Mouse (Mus musculus) frontal cortex, postnatal 36 days (tissue): Measurements from ENCODE around the gene Il13.

Source experiments
- DNase-seq, 2 experiments: peaks; one replicate each; pipeline ENCODE4 v3.0.0; 2022; ENCODE audit warnings: low spot score in 2 of 2

Gene Il13

GRCm38 (mm10) chr11:53632122-53632733 is 2.3 kb downstream of the Il13 start:
- peak in 1 of 2 experiments; percentile 14 for DNase-seq

- DNase-seq, result peak; percentile 69 to 86
These were observed 6.6 kb downstream of the Il13 start for GRCm38 (mm10) chr11:53627859-53628258.

GRCm38 (mm10) chr11:53626802-53627373 is 7.6 kb downstream of the Il13 start:
- no peak for DNase-seq

GRCm38 (mm10) chr11:53624124-53624523 is 10.4 kb downstream of the Il13 start:
- DNase-seq, result no peak

DNA sequence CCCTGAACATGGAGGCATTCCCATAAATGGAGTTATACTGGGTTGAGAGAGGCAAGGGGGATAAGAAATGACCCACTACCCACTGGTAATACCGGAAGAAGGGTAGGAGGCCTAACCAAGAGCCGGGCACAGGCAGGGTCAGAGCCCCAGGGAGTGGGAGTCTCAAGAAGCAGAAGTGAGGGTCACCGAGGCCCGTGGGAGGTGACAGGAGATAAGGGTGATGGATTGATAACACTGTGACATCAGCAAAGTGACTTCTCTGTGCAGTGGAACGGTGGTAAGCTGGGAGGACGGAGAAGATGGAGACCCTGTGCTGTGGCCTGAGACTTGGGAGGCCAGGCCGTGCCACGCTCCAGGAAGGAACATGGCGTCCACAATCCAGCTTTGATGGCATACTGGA is 10.9 kb downstream of the Il13 start:
- DNase-seq, result no peak

DNA sequence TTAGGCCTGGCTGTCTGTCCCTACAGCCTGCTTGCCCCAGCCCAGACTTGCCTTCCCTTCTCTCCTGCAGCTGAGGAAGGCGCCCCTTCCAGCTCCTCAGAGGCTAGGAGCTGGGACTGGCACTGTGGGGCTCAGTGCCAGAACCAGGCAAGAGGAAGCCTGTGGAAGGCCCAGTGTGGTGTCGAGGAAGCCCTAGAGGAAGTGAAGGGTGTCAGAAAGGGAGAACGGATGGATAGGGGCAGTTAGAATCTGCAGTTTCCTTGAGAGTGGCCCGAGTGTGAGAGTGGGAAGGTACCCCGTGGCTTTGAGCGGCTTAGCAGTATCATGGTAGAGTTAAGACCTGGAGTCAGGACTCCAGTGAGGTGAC is 12.1 kb downstream of the Il13 start:
- no peak for DNase-seq

DNA sequence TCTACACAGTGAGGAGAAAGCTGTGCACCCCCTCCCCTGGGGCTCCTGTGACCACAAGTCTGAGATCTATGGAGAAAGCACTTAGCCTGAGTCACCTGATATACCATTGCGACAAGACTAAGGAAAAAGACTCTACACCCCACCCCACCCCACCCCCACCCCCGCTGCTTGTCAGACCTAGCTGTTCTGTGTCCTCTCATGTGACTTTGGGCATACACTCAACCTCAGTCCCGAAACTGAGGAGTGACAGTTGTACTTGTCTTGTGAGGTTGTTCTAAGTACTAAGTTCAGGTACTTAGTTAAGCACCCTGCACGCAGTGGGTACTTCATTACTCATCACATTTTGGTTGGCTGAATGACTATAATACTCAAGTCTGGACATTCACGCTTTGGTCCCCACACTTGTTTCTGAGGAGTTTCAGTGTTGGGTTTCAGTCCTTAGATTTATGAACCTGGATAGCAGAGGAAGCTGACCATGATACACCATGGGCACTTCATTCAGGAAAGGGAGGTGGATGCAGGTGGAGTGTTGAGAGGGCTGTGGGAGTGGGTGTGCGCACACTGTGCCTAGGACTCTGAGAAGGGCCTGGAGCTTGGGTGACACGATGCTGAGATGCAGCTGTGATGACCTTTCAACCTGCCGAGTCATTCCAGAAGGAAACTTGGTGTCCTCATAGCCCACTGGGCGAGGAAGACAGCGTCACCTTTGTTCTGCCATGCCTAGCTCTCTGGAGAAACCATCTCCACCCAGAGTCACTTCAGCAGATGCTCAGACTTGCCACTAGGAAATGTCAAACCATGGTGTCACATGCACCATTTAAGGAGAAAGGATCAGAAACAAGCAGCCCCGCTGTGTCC is 12.7 kb downstream of the Il13 start:
- DNase-seq, result no peak

GRCm38 (mm10) chr11:53620094-53620493 is 14.4 kb downstream of the Il13 start:
- DNase-seq, result no peak

DNA sequence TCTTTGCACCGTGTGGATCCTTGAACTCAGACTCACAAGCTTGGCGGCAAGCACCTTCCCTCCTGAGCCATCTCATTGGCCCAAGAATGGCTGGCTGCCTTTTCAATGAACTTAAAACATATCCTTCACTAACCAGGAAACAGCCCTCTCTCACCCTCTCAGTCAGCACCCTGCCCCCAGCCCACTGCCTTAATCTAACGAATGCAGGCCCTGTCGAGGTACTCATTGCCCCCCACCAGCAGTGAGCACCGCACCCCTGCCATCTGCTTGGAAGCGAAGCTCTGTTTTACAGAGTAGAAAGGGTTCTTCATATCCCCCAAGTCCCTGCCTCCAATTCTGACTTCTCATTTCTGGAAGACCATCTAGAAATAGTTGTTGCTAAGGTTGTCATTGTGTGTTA is 15.1 kb downstream of the Il13 start:
- no peak for DNase-seq

DNA sequence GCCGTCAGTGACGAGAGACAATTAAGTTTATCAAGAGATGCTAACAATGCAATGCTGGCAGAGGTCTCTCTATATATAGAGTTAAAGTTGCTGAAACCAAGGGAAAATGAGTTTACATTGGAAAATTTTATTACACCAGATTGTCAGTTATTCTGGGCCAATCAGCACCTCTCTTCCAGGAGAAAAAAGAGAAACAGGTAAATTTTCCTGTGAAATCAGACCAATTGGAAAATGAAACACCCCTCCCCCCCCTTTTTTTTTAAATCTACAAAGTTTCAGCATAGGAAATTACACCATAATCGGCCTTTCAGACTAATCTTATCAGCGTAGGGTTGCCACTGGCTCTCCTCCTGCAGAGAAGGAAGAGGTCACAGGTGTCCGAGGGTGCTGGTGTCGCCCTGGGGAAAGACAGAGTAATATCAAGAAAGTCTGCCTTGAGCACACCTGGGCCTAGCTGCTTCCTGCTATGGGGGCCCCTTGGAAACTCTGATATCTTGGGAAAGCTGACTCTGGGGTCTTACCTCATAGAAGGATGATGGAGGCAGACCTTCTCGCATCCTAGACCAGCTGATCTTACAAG is 15.8 kb downstream of the Il13 start, which contains the start of gene Il4:
TSS of gene Il4 (minus strand) at position 51 of the 580 bp plus-strand sequence.
- DNase-seq, result no peak

- DNase-seq, result no peak
These were observed 16.9 kb downstream of the Il13 start for GRCm38 (mm10) chr11:53617562-53618109.

DNA sequence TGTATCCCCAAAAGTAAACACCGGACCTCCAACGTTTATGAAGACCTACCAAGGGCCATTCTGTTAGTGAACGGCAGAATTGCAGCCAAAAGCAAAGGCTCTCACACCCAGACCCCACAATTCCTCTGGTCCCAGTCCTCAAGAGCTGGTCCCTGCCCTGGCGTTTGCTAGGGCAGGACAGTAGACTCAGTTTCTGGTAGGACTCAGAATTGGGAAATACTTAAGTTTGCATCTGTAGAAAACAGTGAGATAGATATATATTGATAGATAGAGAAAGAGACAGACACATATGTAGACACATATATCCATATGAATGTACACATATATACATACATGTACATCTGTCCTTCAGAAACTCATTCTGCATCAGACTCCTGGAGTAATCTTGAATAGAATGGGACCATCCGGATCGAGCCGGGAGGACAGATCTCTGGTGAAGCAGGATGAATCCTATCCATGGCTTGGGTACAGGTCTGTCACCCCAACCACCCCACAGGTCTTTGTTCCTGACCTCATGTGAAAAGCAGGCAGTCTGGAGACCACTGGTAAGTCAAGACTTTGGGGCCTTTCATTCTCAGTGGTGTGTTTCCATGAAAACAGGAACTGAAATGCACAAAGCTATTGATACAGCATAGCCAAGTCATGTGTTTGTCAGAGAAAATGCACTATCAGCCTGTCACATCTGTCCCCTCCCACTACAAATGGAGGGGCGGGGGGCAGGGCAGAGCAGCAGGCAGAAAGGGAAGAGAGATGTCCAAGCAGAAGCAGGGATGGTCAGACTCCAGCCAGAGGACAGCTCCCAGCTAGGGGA is 17.5 kb downstream of the Il13 start:
- no peak for DNase-seq

DNA sequence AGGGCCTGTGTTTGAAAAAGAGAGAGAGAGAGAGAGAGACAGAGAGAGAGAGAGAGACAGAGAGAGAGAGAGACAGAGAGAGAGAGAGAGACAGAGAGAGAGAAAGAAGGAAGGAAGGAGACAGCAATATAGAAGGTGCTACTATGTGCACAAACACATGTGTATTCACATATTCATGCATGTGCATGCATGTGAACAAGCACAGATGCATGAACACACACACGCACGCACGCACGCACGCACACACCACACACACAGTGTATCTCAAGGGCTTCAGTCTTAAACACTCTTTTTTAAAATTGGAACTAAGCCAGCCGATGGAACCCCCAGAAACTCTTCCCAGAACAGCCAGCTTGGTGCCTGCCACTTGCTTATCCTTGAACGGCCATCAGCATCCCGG is 18.9 kb downstream of the Il13 start:
- DNase-seq, result no peak

GRCm38 (mm10) chr11:53615172-53615571 is 19.3 kb downstream of the Il13 start:
- DNase-seq, result no peak

GRCm38 (mm10) chr11:53609672-53610071 is 24.8 kb downstream of the Il13 start:
- no peak for DNase-seq

DNA sequence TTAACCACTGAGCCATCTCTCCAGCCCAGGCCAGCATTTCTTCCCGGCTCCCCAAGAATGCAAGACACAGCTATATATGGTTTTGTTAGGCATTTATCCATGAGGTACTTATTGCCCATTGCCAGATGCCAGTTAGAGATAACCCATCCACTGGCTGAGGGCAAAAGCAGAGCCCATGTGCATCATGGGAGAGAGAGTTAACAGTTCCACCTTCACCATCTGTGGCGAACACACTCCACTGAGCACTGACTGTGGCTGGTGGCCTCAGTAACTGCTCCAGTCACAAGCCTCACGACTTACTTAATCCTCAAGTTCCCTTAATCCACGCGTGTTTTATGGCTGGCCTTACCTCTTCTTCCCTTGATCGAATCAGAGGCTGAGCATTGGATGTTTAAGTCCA is 25.3 kb downstream of the Il13 start:
- no peak for DNase-seq

DNA sequence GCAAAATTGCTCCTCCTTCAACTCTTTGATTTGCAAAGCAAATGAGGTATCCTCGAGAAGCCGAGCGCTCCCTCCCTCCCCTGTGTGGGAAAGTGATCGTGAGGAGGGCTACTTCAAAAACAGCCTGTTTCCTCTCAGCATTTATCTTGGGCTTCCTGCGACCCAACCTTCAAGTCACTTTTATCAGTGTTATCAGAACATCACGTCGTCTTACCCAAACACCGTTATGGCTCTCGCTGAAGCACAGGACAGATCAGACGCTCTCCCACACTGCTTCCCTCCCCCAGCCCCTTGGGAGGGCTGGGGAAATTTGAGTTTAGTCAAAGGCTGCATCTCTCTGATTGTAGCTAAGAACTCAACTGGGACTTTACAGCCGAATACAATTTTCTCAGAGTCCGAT is 28.9 kb downstream of the Il13 start:
- DNase-seq, result no peak

DNA sequence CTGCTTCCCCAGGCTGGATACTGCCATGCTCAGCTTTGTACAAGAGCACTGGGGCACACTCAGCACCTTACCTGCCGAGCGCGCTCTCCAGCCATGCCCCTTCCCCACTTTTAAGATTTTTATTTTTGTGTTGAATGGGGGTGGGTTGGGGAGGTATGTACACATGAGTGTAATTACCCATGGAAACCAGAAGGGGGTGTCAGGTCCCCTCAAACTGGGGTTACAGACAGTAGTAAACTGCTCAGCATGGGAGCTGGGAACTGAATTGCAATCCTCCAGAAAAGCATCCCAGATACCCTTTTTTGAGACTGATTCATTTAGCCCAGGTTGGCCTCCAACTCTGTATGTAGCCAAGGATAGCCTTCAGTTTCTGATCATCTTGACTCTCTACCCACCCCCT is 29.5 kb downstream of the Il13 start:
- DNase-seq, result no peak

GRCm38 (mm10) chr11:53591116-53591515 is 43.4 kb downstream of the Il13 start:
- DNase-seq, result no peak

DNA sequence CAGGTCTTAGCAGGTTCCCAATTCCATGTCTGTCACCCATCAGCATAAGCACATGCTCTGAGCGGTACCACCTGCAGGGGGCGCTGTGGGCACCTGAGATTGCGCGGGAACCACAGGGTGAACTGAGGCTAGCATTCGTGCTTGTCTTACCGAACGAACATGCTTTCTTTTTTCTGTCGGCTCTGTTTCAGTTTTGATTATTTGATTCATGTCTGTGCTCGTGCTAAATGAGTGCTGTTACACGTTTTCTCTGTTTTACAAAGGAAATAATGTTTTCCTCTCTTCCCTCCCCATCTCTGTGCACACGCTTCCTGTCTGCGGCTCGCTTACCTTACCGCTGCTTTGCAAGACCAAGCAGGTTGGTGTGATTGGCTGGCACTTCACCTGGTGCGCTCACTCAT is 44.1 kb downstream of the Il13 start:
- peak; percentile 21 to 42 for DNase-seq

DNA sequence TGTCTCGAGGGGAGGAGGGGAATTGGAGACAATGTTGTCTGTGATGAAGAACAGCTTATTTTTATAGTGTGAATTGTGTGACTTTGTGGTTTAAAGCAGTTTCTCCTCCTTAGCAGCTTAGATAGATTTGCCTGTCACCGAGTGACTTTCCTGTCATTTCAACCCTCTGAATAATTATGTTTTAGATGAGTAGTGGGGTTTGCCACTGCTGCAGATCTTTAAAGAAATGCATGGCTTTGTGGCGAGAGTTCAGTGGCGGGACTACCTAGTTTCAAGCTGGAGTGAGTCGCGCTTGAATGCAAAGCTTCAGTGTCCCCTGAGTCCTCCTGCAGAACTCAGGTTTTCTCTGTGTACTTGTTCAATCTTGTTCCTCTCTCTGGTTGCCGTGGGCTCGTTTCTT is 46.2 kb downstream of the Il13 start:
- DNase-seq, result no peak

GRCm38 (mm10) chr11:53585510-53585909 is 49.0 kb downstream of the Il13 start:
- no peak for DNase-seq
